Mouse (Mus musculus): ENCODE data around the gene Crbn.

Gene Crbn

DNA sequence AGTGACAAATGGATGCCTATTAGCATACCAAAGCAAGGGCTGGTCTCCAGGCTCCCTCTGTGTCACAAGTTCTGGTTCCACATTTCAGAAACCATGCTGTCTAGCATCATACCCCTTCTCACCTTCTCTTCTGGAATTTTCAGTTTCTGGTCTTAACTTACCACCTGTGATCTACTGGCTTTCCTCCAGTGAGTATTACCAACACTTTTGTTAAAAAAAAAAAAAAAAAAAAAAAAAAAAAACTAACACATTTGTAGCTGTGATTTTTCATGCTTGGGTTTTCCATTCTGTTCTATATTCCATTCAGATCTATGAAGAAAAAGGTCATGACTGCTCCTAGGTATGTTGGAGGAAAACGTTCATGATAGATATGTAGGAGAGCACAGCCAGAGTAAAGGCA is 34.0 kb downstream of the Crbn start:
- DNase-seq (ENCODE audit: low read depth, low spot score), result no peak

DNA sequence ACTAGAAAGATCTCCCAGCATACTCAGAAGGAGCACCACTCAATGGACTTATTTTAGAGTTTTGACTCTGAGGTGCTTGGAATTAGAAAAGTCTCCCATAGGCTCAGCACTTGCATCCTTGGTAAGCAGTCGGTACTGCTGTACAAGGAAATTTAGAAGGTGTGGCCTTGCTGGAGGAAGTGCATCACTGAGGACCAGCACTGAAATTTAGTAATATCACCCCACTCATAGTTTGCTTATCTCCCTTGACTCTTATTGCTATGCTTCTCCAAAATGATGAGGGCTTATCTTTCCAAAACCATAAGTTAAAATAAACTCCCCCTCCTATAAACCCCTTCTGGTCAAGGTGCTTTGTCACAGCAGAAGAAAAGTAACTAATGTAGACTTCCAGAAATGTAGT is 38.4 kb downstream of the Crbn start:
- no peak for DNase-seq (ENCODE audit: low read depth, low spot score)

DNA sequence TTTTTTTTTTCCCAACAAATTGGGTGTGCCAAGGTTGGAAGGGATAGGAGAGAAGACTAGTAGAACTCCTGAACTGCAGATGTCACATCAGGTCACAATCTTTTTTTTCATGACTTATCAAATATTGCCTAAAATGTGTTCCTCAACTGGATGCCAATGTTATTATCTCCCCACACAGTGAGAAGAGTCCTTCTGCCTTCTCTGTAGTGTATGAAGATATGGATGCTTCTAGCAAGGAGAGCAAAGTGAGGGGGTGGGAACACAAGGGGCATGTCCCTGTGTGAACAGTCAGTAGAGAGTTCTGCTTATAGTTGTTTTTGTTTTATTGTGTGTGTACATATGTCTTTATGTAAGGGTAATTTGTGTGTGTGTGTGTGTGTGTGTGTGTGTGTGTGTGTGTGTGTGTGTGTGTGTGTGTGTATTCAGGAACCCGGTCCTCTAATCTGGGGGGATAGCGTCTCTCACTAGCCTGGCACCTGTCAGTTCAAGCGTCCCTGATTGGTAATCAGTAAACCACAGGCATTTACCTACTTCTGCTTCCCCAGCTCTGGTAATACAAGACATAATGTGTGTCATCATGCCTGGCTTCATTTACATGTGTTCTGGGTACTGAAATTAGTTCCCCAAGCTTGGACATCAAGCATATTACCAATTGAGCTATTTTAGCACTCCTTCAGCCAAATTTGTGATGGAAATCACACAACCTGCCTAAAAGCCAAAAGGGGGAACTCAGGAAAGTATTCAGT is 39.2 kb downstream of the Crbn start:
- no peak for DNase-seq (ENCODE audit: low read depth, low spot score)

GRCm38 (mm10) chr6:106758299-106758698 is 41.6 kb downstream of the Crbn start:
- no peak for DNase-seq (ENCODE audit: low read depth, low spot score)

- DNase-seq (ENCODE audit: low read depth, low spot score), result no peak
Observed at GRCm38 (mm10) chr6:106750291-106750690, 49.6 kb downstream of the Crbn start.

- DNase-seq (ENCODE audit: low read depth, low spot score), result no peak
Observed at GRCm38 (mm10) chr6:106748887-106749388, 50.9 kb downstream of the Crbn start, which contains the start of gene Il5ra. Gene Il5ra, minus strand, starts transcription at chr6:106749037.

- no peak for DNase-seq (ENCODE audit: low read depth, low spot score)
Observed at GRCm38 (mm10) chr6:106747804-106748203, 52.1 kb downstream of the Crbn start.

DNA sequence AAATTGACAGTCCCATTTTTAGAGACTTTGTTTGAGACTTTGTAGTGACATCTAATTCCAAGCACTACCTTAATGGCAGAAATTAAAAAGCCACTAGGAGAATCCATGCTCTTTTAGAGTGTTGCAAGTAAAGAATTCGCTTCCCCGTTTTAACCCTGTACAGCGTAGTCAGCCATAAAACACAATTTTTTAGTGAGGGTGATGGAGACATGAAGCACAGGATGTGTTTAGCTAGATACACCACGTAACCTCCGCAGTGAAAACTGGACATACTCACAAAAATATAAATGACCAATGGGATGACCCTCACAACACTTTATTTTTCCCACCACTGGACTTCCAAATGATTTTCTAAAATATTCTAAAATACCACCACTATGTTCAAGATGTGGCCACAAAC is 52.6 kb downstream of the Crbn start:
- DNase-seq (ENCODE audit: low read depth, low spot score), result no peak

DNA sequence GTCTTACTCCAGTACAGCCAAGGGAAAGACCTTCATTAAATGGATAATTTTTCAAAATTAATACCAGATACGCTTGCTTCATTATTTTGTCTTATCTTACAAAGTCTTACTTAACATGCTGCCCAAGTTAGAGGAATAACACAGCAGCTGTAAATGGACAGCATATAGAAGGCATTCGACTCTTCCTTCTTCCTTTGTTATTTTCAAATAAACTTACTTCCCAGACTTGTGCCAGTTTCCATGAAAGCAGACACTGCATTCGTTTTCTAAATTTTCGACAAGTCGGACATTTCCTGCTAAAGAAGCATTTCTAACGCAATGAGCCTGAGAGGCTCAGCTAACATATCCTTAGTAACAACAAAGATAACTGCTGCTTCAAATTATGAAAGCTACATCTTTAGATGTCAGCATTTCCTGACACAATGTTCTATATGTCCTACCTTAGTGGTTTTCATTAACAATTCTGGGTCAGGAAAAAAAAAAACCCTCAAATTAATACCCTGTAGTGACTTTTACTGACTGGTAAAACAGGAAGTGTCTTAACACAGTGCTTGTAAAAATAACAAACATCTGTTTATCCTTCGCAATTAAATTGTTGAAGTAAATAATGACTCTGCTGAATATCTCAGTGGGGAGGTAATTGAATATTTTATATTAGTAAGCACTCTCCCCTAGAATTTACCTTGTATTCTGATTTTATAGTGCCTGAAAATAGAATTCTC is 54.0 kb downstream of the Crbn start:
- DNase-seq (ENCODE audit: low read depth, low spot score), result no peak

DNA sequence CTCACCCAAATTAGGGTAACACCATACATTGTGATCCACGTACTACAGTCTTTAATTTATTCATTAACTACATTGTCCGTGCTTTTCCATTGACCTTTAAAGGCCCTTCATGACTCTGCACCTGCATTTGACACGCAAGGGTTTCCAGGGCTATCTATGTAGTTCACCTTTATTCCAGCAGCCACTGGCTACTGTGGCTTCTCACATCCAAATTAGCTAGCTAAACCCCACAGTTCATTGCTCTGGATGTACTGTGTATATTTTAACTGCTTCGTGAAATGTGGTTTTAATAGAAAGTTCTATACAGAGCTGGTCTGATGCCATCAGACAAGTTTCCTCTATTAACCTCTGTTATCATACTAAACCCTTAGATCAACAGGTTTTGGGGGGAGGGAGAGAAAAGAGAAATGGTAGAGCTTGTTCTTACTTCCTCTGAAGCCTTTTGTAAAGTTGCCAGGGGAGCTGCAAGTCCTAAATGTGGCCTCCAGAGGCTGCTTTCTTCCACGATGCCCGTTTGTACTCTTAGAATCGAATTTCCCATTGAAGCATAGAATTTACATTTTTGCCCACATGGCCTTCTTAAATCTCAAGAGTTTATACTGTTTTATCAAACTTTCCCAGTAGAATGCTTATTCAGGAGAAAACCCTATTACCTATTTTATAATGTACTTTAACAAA is 56.2 kb downstream of the Crbn start:
- DNase-seq (ENCODE audit: low read depth, low spot score), result no peak

DNA sequence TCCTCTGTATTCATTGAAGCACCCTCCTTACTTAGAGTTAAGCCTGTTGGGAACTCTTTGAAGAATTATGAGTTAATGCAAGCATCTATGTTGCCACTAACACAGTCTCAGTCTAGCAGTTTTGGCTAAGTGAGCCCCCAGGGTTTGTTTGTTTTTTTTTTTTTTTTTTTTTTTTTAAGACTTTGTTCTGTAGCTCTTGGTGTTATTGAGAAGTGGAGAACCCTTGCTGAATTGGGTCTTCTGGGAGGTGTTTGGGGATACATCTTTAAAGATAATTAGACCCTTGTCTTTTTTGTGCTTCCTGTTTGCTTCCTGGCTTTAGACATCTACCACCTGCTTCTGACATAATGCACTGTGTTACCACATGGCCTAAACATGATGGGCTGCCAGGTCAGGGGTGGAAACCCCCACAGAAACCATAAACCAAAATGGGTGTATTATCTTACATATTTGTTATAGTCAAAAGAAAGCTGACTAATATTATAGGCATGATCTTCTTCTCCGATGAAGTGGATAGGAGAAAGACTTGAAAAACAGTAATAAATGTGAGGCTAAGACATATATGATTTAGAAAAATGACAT is 59.5 kb downstream of the Crbn start:
- DNase-seq (ENCODE audit: low read depth, low spot score), result no peak

GRCm38 (mm10) chr6:106738229-106738628 is 61.6 kb downstream of the Crbn start:
- no peak for DNase-seq (ENCODE audit: low read depth, low spot score)

- DNase-seq (ENCODE audit: low read depth, low spot score), result no peak
Observed at GRCm38 (mm10) chr6:106732563-106732962, 67.3 kb downstream of the Crbn start.

All from CD4-positive helper T cell, adult 2 months (primary cell).